Mouse (Mus musculus) forebrain, embryonic 11.5 days (tissue): ENCODE data around the gene 4933405L10Rik. TPM values are rescaled to one million over a fixed set of nuclear protein-coding genes. Genes with fewer than 3 reads are reported as not detected.
A peak's percentile ranks its signal among the peaks of the same experiment; 100 is the strongest.

Experiments
- ATAC-seq: fragments of 200-750 bp; cut with Nextera tagmentation; replicated peaks from 2 replicates; pipeline ENCODE4 v1.8.0; 2017; ENCODE audit warnings: moderate TSS enrichment; ENCODE audit not compliant: low FRiP score
- DNase-seq: peaks from one replicate; pipeline ENCODE4 v3.0.0-alpha.2; 2017; ENCODE audit warnings: low spot score
- H3K27ac ChIP-seq: fragments of 300-500 bp; sonication (generic); 2 replicates; pipeline ENCODE4 v1.5.1; 2014; ENCODE audit warnings: low read depth, low read length
- H3K27me3 ChIP-seq: fragments of 300-500 bp; sonication (generic); 2 replicates; pipeline ENCODE4 v1.6.1; 2014; ENCODE audit warnings: mild to moderate bottlenecking, low read length, mixed read lengths; ENCODE audit not compliant: control insufficient read depth, insufficient read depth
- H3K36me3 ChIP-seq: fragments of 300-500 bp; sonication (generic); 2 replicates; pipeline ENCODE4 v1.6.1; 2014; ENCODE audit warnings: mild to moderate bottlenecking, low read length, moderate library complexity, mixed read lengths; ENCODE audit not compliant: control insufficient read depth, insufficient read depth
- H3K4me1 ChIP-seq: fragments of 300-500 bp; sonication (generic); replicated peaks from 2 replicates; pipeline ENCODE4 v1.6.1; 2014; ENCODE audit warnings: low read length, mixed read lengths; ENCODE audit not compliant: control insufficient read depth, insufficient read depth
- H3K4me2 ChIP-seq: fragments of 300-500 bp; sonication (generic); 2 replicates; pipeline ENCODE4 v1.6.1; 2014; ENCODE audit warnings: low read depth, mild to moderate bottlenecking, low read length, moderate library complexity, mixed read lengths; ENCODE audit not compliant: severe bottlenecking
- H3K4me3 ChIP-seq: fragments of 300-500 bp; sonication (generic); 2 replicates; pipeline ENCODE4 v1.5.1; 2014; ENCODE audit warnings: low read depth, low read length
- H3K9ac ChIP-seq: fragments of 300-500 bp; sonication (generic); 2 replicates; pipeline ENCODE4 v1.6.1; 2014; ENCODE audit warnings: low read length
- H3K9me3 ChIP-seq: fragments of 300-500 bp; sonication (generic); 2 replicates; pipeline ENCODE4 v1.6.1; 2016; ENCODE audit warnings: low read length, mixed read lengths; ENCODE audit not compliant: control insufficient read depth
- WGBS: fragments of 180-500 bp; shearing (Covaris S2); extraction: QIAGEN DNeasy Blood & Tissue Kit; methylation state at CpG from one replicate; pipeline ENCODE4 v1.1.7; 2014; 5-methylcytosine and 5-hydroxymethylcytosine counted together
- polyA plus RNA-seq: library from polyadenylated mRNA; unstranded; fragments of >200 nt; fragmentation: Nextera tagmentation; extraction: Ambion mirVana; gene quantifications from 2 replicates; pipeline ENCODE4 v1.2.1, GENCODE M21; 2014

Gene 4933405L10Rik
- polyA plus RNA-seq, 1 experiment from 2014 or later = 0.36 TPM

- DNase-seq = peak; percentile 56
- Histone ChIP-seq H3K9me3 (no peaks in the 10 kb centered on the region), H3K4me3 (no peak overlapping the region), H3K4me2 (0 out of 2 replicates have a peak overlapping the region, but pooled peaks have one; percentile 6), H3K9ac (no peak overlapping the region), H3K36me3 (no peaks in the 10 kb centered on the region), H3K27ac (no peak overlapping the region), H3K27me3 (no peaks in the 10 kb centered on the region), H3K4me1 (peaks cover 4% of the 10 kb centered on the region)
- 20% methylated on average over 11 of the region's 11 CpGs for WGBS
- no peak for ATAC-seq
Measured at GRCm38 (mm10) chr8:105750606-105751005, 43.2 kb downstream of the 4933405L10Rik start.

GRCm38 (mm10) chr8:105753916-105754315 lies 46.5 kb downstream of the 4933405L10Rik start:
- WGBS = 73% methylated on average over 2 of the region's 2 CpGs
- Histone ChIP-seq H3K4me1 (peaks cover 7% of the 10 kb centered on the region), H3K4me3 (no peak overlapping the region), H3K36me3 (no peaks in the 10 kb centered on the region), H3K27me3 (no peaks in the 10 kb centered on the region), H3K9ac (no peak overlapping the region), H3K9me3 (no peaks in the 10 kb centered on the region), H3K4me2 (no peak overlapping the region), H3K27ac (no peak overlapping the region)
- ATAC-seq (no peak), DNase-seq (no peak)

- Histone ChIP-seq H3K27ac (no peak overlapping the region), H3K9me3 (no peaks in the 10 kb centered on the region), H3K27me3 (no peaks in the 10 kb centered on the region), H3K4me1 (peaks cover 7% of the 10 kb centered on the region), H3K36me3 (no peaks in the 10 kb centered on the region), H3K4me3 (no peak overlapping the region), H3K4me2 (no peak overlapping the region), H3K9ac (no peak overlapping the region)
- ATAC-seq = no peak
- 91% methylated on average over 2 of the region's 2 CpGs for WGBS
- no peak for DNase-seq
Measured at GRCm38 (mm10) chr8:105754688-105755087, 47.2 kb downstream of the 4933405L10Rik start.

- Histone ChIP-seq H3K4me3 (peak overlapping the region; percentile 90), H3K27me3 (no peaks in the 10 kb centered on the region), H3K4me1 (peaks cover 2% of the 10 kb centered on the region; the same call in 1 of the 2 replicates), H3K9me3 (no peaks in the 10 kb centered on the region), H3K9ac (peak overlapping the region; percentile 91), H3K4me2 (peak overlapping the region; percentile 80), H3K36me3 (no peaks in the 10 kb centered on the region), H3K27ac (peak overlapping the region; percentile 66; the same call in 1 of the 2 replicates)
- DNase-seq = no peak
- no peak for ATAC-seq
- WGBS = 2% methylated on average over 12 of the region's 12 CpGs
Measured at GRCm38 (mm10) chr8:105757796-105758276, 50.4 kb downstream of the 4933405L10Rik start.

GRCm38 (mm10) chr8:105758277-105759108 lies 51.0 kb downstream of the 4933405L10Rik start, which contains the start of gene Gfod2:
Gfod2 (minus strand) TSS chr8:105758664.
- peak; percentile 97 for ATAC-seq
- Histone ChIP-seq H3K4me1 (peaks cover 2% of the 10 kb centered on the region; the same call in 1 of the 2 replicates), H3K4me3 (peak within 1 kb of the TSS; percentile 90), H3K27me3 (no peaks in the 10 kb centered on the region), H3K36me3 (no peaks in the 10 kb centered on the region), H3K27ac (peak within 1 kb of the TSS; percentile 66; the same call in 1 of the 2 replicates), H3K4me2 (peak within 1 kb of the TSS; percentile 80), H3K9me3 (no peaks in the 10 kb centered on the region), H3K9ac (peak within 1 kb of the TSS; percentile 91)
- WGBS = 4% methylated on average over 57 of the region's 57 CpGs
- peak; percentile 99 for DNase-seq

Other genes starting within 250 kb of the 4933405L10Rik start
- 36.1 and 37.7 TPM in 2 replicates for gene Tppp3, start 236.1 kb upstream of the 4933405L10Rik start, polyA plus RNA-seq
- gene Zdhhc1, start 210.8 kb upstream of the 4933405L10Rik start, polyA plus RNA-seq = 20.2 and 24.6 TPM in 2 replicates
- gene Hsd11b2, start 188.9 kb upstream of the 4933405L10Rik start, polyA plus RNA-seq = 13.5 and 13.6 TPM in 2 replicates
- gene Atp6v0d1, start 141.6 kb upstream of the 4933405L10Rik start, polyA plus RNA-seq = 99.2 and 108 TPM in 2 replicates
- gene Ripor1, start 102.4 kb upstream of the 4933405L10Rik start, polyA plus RNA-seq = 18.2 and 18.9 TPM in 2 replicates
- gene Ctcf, start 71.1 kb upstream of the 4933405L10Rik start, polyA plus RNA-seq = 134 and 145 TPM in 2 replicates
- 0.49 and 1.6 TPM in 2 replicates for gene Agrp, start 70.3 kb upstream of the 4933405L10Rik start, polyA plus RNA-seq
- 1.8 and 2.0 TPM in 2 replicates for gene Carmil2, start 21.4 kb upstream of the 4933405L10Rik start, polyA plus RNA-seq
- gene Acd, start 6.6 kb upstream of the 4933405L10Rik start, polyA plus RNA-seq = 76.9 and 83.6 TPM in 2 replicates
- gene Pard6a, start 6.5 kb upstream of the 4933405L10Rik start, polyA plus RNA-seq = 24.9 and 25.1 TPM in 2 replicates
- 43.0 and 44.4 TPM in 2 replicates for gene Enkd1, start 555 bp downstream of the 4933405L10Rik start, polyA plus RNA-seq
- gene Gfod2, start 51.0 kb downstream of the 4933405L10Rik start, polyA plus RNA-seq = 38.0 and 49.3 TPM in 2 replicates
- gene Ranbp10, start 119.7 kb downstream of the 4933405L10Rik start, polyA plus RNA-seq = 15.8 and 16.1 TPM in 2 replicates
- gene Tsnaxip1, start 120.1 kb downstream of the 4933405L10Rik start, polyA plus RNA-seq = 0.21 and 0.23 TPM in 2 replicates
- 59.7 and 62.0 TPM in 2 replicates for gene Cenpt, start 145.6 kb downstream of the 4933405L10Rik start, polyA plus RNA-seq
- gene Thap11, start 147.5 kb downstream of the 4933405L10Rik start, polyA plus RNA-seq = 85.6 and 87.3 TPM in 2 replicates
- gene Nutf2, start 152.9 kb downstream of the 4933405L10Rik start, polyA plus RNA-seq = 355 and 371 TPM in 2 replicates
- gene Edc4, start 173.2 kb downstream of the 4933405L10Rik start, polyA plus RNA-seq = 62.7 and 65.2 TPM in 2 replicates
- gene Nrn1l, start 185.9 kb downstream of the 4933405L10Rik start, polyA plus RNA-seq = 1.1 TPM in 1 of 2 replicates, not detected in the other
- gene Pskh1, start 192.8 kb downstream of the 4933405L10Rik start, polyA plus RNA-seq = 22.1 and 23.1 TPM in 2 replicates
- gene Ctrl, start 226.2 kb downstream of the 4933405L10Rik start, polyA plus RNA-seq = 1.1 and 2.5 TPM in 2 replicates
- 20.9 and 21.5 TPM in 2 replicates for gene Psmb10, start 230.8 kb downstream of the 4933405L10Rik start, polyA plus RNA-seq
- gene Lcat, start 235.7 kb downstream of the 4933405L10Rik start, polyA plus RNA-seq = 0.55 and 0.60 TPM in 2 replicates